Mouse (Mus musculus): ENCODE measurements at regions not wholly inside any gene's neighbourhood (a gene's known extent, or its start where the extent isn't known, plus 50 kb on each side); places are given as distances from the start of the nearest gene placed in this dataset.

DNA sequence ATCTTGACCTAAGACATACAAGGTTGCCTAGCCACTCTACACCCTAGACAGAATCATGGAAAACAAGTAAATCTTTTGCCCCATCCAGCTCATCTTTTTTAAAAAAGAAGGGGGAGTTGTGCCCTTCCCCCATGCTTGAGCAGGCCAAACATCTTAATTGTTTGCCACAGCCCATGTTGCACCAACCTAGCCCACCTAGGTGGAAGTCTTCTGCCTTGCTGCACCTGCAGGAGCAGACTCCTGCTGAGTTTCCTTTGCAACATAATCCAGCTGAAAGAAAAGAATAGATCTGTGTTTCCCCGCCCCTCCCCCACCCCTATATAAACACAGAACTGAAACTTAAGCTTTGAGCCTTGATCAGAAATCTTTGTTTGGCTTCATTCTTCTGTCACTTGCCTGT, 1992.9 kb upstream of the Gm38303 start:
- whole genome bisulfite sequencing = 38% methylated on average over 1 of the region's 1 CpGs
- ATAC-seq (replicated peaks; ENCODE audit: insufficient number of reproducible peaks, low FRiP score, low TSS enrichment, low read depth) (no peak), DNase-seq (ENCODE audit: low spot score) (peak; percentile 11)
- no peak overlapping the region for H3K27ac ChIP-seq (replicated peaks; ENCODE audit: low read depth, low read length)
- no peaks in the 10 kb centered on the region for H3K27me3 ChIP-seq (ENCODE audit: control insufficient read depth, insufficient read depth, low read length)
- no peaks in the 10 kb centered on the region for H3K4me1 ChIP-seq (ENCODE audit: control insufficient read depth, insufficient read depth, low read length)
- no peak overlapping the region for H3K4me2 ChIP-seq (ENCODE audit: low read depth, low read length)
- no peaks in the 10 kb centered on the region for H3K9me3 ChIP-seq (replicated peaks; ENCODE audit: control insufficient read depth, low read length)
- H3K36me3 ChIP-seq (replicated peaks; ENCODE audit: control insufficient read depth, insufficient read depth, low read depth, low read length) = no peaks in the 10 kb centered on the region
- H3K9ac ChIP-seq (replicated peaks; ENCODE audit: low read length) = no peak overlapping the region
- H3K4me3 ChIP-seq (ENCODE audit: low read depth, low read length) = no peak overlapping the region
